Mouse (Mus musculus) layer of hippocampus, adult 18-20 months (tissue): Measurements from ENCODE around the gene Usp47. TPM values are rescaled to one million over a fixed set of nuclear protein-coding genes. Genes with fewer than 3 reads are reported as not detected.

Experiments used
- DNase-seq, 2 experiments: peaks; one replicate each; pipeline ENCODE4 v3.0.0; 2022; ENCODE audit warnings: low spot score in 2 of 2
- long read RNA-seq: library from polyadenylated mRNA; stranded (forward); transcript quantifications from one replicate; pipeline ENCODE4 v2.0.0, GENCODE M21; 2021
- total RNA-seq, 2 experiments: library from RNA; stranded (reverse); gene quantifications; 2 replicates each; pipeline ENCODE4 v1.2.3; 2021

The Usp47 gene
- 10 to 100 TPM; 66.1 to 69.3 TPM for total RNA-seq
- long read RNA-seq, full-length matches to known transcripts = 152 of 170 reads
- long read RNA-seq, partial matches to known transcripts = 11 of 170 reads
- long read RNA-seq, other reads (novel, unspliced or antisense) = 7 of 170 reads

DNA sequence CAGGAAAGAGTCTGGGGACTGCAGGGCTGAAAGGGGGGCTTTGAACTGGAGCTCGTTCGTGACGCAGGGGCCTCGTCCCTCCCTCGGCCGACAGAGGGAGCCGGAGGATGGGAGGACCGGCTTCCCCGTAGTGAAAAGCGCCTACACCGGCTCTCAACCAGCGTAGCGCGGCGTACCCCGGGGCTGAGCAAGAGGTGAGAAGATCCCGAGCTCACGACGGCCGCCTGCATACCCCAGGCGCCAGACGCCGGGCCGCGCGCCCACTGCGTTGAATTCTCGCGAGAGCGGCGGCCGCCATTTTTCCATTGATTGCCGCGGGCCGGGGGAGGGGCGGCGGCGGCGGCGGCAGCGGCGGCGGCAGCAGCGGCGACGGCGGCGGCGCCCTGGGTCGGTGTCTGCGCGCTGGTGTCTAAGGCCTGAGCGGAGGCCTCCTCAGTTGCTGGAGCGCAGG lies at the start of gene Usp47:
Gene Usp47 (plus strand): TSS at position 355 of the 451 bp plus-strand sequence.
- DNase-seq = peak; percentile 69 to 85

DNA sequence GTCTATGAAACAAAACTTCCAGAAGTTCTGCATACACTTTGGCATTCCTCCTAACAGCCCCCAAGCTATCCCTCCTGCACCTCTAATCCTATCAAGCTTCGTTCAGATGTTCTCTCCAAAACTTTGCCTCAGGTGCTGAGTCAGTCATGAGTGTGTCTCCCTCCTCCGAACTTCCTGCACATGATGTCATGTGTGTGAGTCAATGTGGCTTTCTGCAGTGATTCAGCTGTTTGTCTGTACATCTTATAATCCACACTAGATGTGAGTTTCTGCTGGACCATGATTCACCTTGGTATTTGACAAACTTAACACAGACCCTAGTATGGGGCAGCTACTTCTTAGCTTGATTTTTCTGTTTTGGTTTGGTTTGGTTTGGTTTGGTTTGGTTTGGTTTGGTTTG lies 46.9 kb upstream of the Usp47 start:
- DNase-seq = no peak

DNA sequence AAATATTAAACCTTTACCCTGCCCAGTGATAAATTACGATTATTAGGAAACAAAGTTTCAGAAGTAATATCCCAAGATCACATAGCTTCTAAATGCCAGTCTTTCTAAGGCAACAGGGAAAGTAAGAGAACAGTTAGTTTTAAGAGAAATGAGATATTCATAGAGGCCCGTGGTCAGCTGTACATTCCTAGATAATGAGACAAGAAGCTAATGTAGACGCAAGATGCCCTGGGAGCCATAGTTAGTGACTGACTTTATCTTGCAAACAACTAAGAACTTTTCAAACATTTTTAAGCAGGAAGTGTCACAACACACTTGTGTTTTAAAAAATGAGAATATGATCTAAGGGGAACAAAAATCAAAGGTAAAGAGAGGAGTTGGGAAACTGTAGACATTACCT lies 45.4 kb upstream of the Usp47 start:
- no peak for DNase-seq

- DNase-seq = no peak
Observed at GRCm38 (mm10) chr7:111982296-111982695, 41.0 kb upstream of the Usp47 start.

DNA sequence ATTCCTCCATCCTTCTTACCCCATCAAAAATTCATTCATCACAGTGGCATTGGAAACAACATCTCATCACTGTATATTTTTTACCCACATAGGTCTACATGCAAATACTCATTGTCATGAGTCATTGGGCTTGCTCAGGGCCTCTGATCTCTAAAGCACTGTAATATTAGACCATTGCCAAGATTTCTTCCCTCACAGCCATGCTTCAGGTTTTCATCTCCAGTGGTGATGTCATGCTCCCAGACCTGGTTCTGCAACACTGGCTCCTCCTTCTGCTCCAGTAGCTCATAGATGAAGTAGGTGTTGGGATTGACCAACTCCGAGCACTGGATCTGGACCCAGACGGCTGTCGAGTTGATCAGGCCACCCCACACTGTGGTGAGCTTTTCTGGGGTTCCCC lies 38.8 kb upstream of the Usp47 start:
- no peak for DNase-seq

GRCm38 (mm10) chr7:111985266-111985665 lies 38.0 kb upstream of the Usp47 start:
- DNase-seq = no peak

GRCm38 (mm10) chr7:111986906-111987305 lies 36.4 kb upstream of the Usp47 start:
- DNase-seq = no peak

DNA sequence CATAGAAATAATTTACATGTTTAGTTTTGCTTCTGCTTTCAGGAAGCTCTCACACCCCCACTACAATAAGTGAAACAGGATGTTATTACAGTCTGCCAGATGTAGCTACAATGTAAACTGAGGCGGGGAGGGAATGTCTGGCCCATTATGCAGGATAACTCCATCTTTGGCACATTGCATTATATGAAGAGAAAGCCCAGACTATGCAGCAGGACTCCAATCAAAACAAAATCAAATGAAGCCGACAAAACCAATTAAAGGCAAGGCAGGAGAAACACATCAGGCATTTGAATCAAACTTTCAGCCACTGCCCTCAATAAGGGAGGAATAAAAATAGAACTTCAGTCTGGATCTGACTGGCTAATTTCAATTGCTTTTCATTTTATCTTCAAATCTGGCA lies 25.9 kb upstream of the Usp47 start:
- DNase-seq = no peak

DNA sequence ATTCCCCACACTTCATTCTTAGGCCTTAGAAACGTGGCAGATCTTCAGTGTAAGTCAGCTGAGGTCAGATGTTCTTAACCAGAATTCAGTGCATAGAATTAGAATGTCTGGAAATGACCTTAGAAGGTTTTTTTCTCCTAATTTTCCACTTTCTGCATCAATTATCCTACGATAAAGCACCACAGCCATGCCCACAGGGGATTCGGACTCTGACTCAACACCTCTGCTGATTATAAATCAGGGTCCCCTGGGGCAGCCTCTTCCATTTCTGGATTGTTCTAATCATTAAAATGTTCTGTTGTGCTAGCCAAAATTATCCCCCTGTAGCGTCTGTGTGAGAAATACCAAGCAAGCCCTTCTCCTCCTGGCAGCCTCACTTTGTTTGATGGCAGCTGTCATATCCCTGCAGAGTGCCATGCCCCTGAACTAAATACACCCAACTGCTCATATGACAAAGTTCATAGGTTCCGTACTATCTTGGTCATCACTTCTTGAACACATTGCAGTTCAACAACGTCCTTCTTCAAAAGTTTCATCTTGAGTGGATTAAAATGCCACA lies 24.8 kb upstream of the Usp47 start:
- DNase-seq = no peak

DNA sequence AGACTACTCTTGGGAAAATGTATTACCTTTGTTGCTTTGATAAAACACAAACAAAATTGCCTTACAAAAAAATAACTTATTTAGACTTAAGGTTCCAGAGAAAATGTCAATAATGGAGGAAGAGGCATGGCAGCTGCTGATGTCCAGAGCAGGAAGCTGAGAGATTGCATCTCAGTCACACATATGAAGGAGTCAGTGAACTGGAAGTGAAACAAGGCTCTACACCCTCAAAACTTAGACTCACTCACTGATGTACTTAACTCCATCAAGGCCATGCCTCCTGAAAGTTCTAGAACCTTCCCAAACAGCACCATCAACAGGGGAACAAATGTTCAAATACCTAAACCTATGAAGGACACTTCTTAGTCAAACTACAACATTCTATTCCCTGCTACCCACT lies 23.9 kb upstream of the Usp47 start:
- DNase-seq = no peak

DNA sequence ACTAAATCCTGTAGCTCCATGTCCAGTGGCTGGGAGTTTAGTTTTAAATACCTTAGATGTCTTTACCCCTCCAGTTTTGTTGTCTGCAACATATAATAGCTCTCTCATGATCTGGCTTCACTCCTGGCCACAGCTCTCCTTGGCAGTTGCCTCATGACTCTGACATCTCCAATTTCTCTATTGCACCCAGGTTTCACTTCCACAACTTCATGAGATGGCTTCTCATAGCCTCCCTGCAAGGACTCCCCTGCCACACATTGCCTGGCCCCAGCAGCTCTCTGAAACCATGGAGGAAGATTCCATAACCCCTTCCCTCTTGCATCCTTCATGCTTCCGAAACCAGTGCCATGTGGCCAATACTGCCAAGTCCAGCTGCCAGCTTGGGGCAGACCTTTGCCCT lies 23.1 kb upstream of the Usp47 start:
- DNase-seq = no peak

GRCm38 (mm10) chr7:112010511-112010910 lies 12.8 kb upstream of the Usp47 start:
- no peak for DNase-seq

DNA sequence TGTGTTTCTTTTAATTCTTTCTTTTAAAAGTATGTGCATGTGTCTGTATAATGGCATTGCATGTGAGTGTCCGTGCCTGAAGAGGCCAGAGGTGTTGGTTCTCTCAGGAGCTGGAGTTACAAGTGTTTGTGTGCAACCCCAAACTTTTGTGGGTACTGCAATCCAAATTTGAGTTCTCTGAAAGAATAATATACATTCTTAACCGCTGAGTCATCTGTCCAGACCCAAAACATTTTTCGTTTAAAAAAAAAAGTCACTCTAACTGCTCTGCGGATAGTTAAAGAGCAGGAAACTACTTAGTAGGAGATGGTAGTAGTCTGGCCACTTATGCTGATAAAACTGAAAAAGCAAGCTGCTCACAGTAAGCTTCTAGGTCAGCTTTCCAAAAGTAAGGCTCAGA lies 12.3 kb upstream of the Usp47 start:
- no peak for DNase-seq

GRCm38 (mm10) chr7:112012102-112012501 lies 11.2 kb upstream of the Usp47 start:
- DNase-seq = peak in 1 of 2 experiments; percentile 34

DNA sequence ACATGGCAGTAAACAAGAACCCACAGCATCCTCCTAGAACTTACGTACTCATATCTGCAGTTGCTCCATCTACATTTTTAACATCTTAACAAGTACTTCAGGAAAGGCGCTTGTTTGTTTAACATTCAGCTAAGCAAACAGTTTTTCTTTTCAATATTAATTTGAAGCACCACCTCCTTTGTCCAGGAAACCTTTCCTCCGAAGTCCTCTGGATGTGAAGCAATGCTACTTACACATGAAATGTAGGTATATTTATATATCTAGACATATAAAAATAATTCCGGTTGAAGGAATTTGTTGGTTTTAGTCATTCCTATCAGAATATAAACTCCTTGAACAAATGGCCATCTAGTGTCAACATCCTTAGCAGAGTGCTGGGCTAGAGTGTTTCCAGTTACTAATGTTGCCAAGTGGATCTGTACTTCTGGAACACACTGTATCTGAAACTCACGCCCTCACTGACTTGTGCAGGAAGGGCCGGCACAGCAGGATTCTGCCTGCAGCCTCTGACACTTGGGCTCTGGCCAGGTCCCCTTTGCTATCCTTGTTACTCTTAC lies 10.6 kb upstream of the Usp47 start:
- DNase-seq = no peak

DNA sequence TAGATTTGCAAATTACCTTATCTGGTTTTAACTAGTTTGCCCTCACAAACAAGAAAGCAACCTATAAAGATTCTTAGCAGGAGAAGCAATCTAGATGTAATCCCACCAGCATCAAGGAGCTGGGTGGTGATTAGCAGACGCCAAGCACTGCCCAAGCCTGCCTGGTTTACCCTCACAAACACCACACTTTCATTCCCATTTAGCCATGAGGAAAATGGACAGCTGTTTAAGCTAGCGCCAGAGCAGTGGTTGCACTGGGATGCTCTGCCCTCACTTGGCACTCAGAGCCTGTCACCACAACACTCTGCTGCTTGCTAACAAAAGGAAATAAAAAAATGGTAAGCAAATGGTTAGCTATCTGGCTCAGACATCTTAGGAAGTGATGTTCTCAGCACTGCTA lies 9.2 kb upstream of the Usp47 start:
- DNase-seq = no peak

GRCm38 (mm10) chr7:112022506-112023149 lies 676 bp upstream of the Usp47 start:
- peak in 1 of 2 experiments; percentile 20 for DNase-seq

GRCm38 (mm10) chr7:112023601-112024445 lies 519 bp downstream of the Usp47 start:
- DNase-seq = peak; percentile 4 to 33

DNA sequence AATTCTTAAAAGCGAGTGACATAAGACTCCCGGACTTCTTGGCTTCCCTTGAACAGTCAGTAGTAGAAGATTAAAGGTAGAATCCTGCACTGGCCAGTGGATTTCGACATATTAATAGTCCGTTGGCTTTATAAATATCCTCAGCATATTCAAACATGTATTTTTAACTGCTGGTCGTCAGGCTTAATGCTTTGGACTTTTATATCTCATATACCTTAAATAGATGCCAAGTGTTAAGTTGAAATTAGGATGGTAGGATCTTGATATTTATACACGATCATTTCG lies 1.1 kb downstream of the Usp47 start:
- no peak for DNase-seq

GRCm38 (mm10) chr7:112024856-112025255 lies 1.6 kb downstream of the Usp47 start:
- no peak for DNase-seq

DNA sequence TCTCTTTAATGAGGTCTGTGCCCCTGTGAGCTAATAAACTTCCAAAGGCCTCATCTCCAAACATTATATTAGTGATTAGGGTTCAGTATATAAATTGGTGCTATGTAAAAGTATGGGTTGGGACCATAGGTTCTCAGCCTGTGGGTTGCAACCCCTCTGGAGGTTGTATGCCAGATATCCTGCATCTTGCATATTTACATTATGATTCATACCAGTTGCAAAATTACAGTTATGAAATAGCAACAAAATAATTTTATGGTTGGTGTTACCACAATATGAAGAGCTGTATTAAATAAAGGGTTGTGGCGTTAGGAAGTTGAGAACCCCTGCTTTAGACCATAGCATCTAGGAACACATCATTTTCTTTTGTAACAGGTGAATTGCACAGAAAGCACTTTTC lies 7.3 kb downstream of the Usp47 start:
- no peak for DNase-seq

GRCm38 (mm10) chr7:112035804-112036203 lies 12.5 kb downstream of the Usp47 start:
- DNase-seq = no peak
